ENCODE assay signal across 8 mouse cellular contexts in the genomic region with DNA sequence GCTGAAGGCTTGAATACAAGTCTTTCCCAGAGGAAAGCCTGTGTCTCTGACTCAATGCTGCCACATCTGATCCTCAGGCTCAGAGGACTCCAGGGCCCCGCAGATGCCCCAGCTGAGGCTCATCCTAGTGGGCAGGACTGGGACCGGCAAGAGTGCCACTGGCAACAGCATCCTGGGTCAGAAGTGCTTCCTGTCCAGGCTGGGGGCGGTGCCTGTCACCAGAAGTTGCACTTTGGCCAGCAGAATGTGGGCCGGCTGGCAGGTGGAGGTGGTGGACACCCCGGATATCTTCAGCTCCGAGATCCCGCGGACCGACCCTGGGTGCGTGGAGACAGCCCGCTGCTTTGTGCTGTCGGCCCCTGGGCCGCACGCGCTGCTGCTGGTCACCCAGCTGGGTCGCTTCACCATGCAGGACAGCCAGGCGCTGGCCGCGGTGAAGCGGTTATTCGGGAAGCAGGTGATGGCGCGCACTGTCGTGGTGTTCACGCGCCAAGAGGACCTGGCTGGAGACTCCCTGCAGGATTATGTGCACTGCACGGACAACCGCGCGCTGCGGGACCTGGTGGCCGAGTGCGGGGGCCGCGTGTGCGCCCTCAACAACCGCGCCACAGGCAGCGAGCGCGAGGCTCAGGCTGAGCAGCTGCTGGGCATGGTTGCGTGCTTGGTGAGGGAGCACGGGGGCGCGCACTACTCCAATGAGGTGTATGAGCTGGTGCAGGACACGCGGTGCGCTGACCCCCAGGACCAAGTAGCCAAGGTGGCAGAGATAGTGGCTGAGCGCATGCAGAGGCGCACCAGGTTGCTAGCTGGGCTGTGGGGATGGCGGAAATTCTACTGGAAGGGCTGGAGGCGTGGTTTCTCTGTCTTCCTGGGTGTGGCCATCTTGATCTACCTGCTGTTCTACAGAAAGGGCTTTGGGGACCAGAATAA. TPM values are rescaled to one million over a fixed set of nuclear protein-coding genes. Genes with fewer than 3 reads are reported as not detected.
A peak's percentile ranks its signal among the peaks of the same experiment; 100 is the strongest.
DNase-seq lines count a peak whose midpoint lies in the region; ATAC-seq and TF ChIP-seq lines count a peak whose summit lies in the region.

No protein-coding gene starts in this region.

- peak; percentile 45; the same call in 1 of the 2 replicates for TF ChIP-seq CTCF in intestine, postnatal 0 days (IDR thresholded peaks at IDR 0.05; ENCODE audit: low read depth)

- H3K4me3 ChIP-seq in embryonic facial prominence, embryonic 13.5 days = peak overlapping the region; percentile 43
- H3K4me3 ChIP-seq in intestine, postnatal 0 days (ENCODE audit: low read depth, low read length) = peak overlapping the region; percentile 57
- peak overlapping the region; percentile 53 for H3K4me3 ChIP-seq in liver, embryonic 16.5 days (ENCODE audit: low read depth, low read length)

- peak; percentile 17 to 18 for DNase-seq in cerebellum, postnatal 14 days
- DNase-seq in cerebellum, adult 8-10 months = no peak
- peak; percentile 73 for DNase-seq in CD4-positive helper T cell, adult 2 months (ENCODE audit: low read depth, low spot score)
- peak; percentile 2 to 11 for DNase-seq in right cerebral cortex, postnatal 36 days (ENCODE audit: low spot score in 2 of 2)
- no peak for DNase-seq in spleen, adult 12 weeks (ENCODE audit: low spot score)

- peak overlapping the region; percentile 16; the same call in 1 of the 2 replicates for H3K9ac ChIP-seq in embryonic facial prominence, embryonic 13.5 days
- H3K9ac ChIP-seq in intestine, postnatal 0 days (ENCODE audit: low read depth, low read length) = peak overlapping the region; percentile 54
- H3K9ac ChIP-seq in liver, embryonic 16.5 days (ENCODE audit: low read depth, low read length) = peak overlapping the region; percentile 6; the same call in 1 of the 2 replicates

- no peaks in the 10 kb centered on the region for H3K9me3 ChIP-seq in embryonic facial prominence, embryonic 13.5 days
- no peaks in the 10 kb centered on the region for H3K9me3 ChIP-seq in intestine, postnatal 0 days (ENCODE audit: control insufficient read depth)
- H3K9me3 ChIP-seq in liver, embryonic 16.5 days (replicated peaks; ENCODE audit: control insufficient read depth, low read length) = no peaks in the 10 kb centered on the region

- H3K4me1 ChIP-seq in embryonic facial prominence, embryonic 13.5 days = peaks cover 8% of the 10 kb centered on the region
- peaks cover 12% of the 10 kb centered on the region for H3K4me1 ChIP-seq in intestine, postnatal 0 days (replicated peaks; ENCODE audit: control insufficient read depth, insufficient read depth, low read length)
- H3K4me1 ChIP-seq in liver, embryonic 16.5 days (ENCODE audit: control insufficient read depth, low read depth, low read length) = peaks cover 7% of the 10 kb centered on the region

- no peak overlapping the region for H3K27ac ChIP-seq in embryonic facial prominence, embryonic 13.5 days
- H3K27ac ChIP-seq in intestine, postnatal 0 days (ENCODE audit: low read depth, low read length) = peak overlapping the region; percentile 72
- peak overlapping the region; percentile 79 for H3K27ac ChIP-seq in liver, embryonic 16.5 days (ENCODE audit: low read length)

- WGBS in embryonic facial prominence, embryonic 13.5 days = 1% methylated on average over 52 of the region's 52 CpGs
- 6% methylated on average over 52 of the region's 52 CpGs for WGBS in intestine, postnatal 0 days
- WGBS in liver, embryonic 16.5 days (ENCODE audit: insufficient replicate concordance) = 57% methylated on average over 52 of the region's 52 CpGs

- ATAC-seq in embryonic facial prominence, embryonic 13.5 days (ENCODE audit: insufficient number of reproducible peaks, insufficient read depth, low FRiP score, low TSS enrichment, low read depth) = no peak
- peak; percentile 77 for ATAC-seq in intestine, postnatal 0 days
- ATAC-seq in liver, embryonic 16.5 days (ENCODE audit: low read depth) = peak; percentile 70

- H3K4me2 ChIP-seq in embryonic facial prominence, embryonic 13.5 days = peak overlapping the region; percentile 65
- peak overlapping the region; percentile 85 for H3K4me2 ChIP-seq in intestine, postnatal 0 days (replicated peaks; ENCODE audit: low read depth)
- peak overlapping the region; percentile 46 for H3K4me2 ChIP-seq in liver, embryonic 16.5 days (ENCODE audit: low read depth, low read length)

- H3K36me3 ChIP-seq in embryonic facial prominence, embryonic 13.5 days = no peaks in the 10 kb centered on the region
- H3K36me3 ChIP-seq in intestine, postnatal 0 days (ENCODE audit: control insufficient read depth, insufficient read depth) = no peaks in the 10 kb centered on the region
- no peaks in the 10 kb centered on the region for H3K36me3 ChIP-seq in liver, embryonic 16.5 days (ENCODE audit: control insufficient read depth, insufficient read depth)

- H3K27me3 ChIP-seq in embryonic facial prominence, embryonic 13.5 days = peaks cover 66% of the 10 kb centered on the region
- H3K27me3 ChIP-seq in intestine, postnatal 0 days (replicated peaks; ENCODE audit: control insufficient read depth, insufficient read depth, low read length) = no peaks in the 10 kb centered on the region
- no peaks in the 10 kb centered on the region for H3K27me3 ChIP-seq in liver, embryonic 16.5 days (ENCODE audit: control insufficient read depth, insufficient read depth, low read depth, low read length)

RNA-seq across cellular contexts. Expression of a gene that starts 3.3 kb away (rescaled TPM):
- polyA plus RNA-seq in embryonic facial prominence, embryonic 13.5 days (2015; fragmentation: Nextera tagmentation; extraction: Ambion mirVana) = 2.3 and 3.8 TPM in 2 replicates
- 8.4 and 10.6 TPM in 2 replicates for polyA plus RNA-seq in intestine, postnatal 0 days (2015; fragmentation: Nextera tagmentation; extraction: Ambion mirVana)
- 2.5 and 2.8 TPM in 2 replicates for polyA plus RNA-seq in liver, embryonic 16.5 days (2015; fragmentation: Nextera tagmentation; extraction: Ambion mirVana)

RNA-seq across cellular contexts. Expression of a gene that starts 3.8 kb away (rescaled TPM):
- 8.0 and 9.0 TPM in 2 replicates for polyA plus RNA-seq in embryonic facial prominence, embryonic 13.5 days (2015; fragmentation: Nextera tagmentation; extraction: Ambion mirVana)
- polyA plus RNA-seq in intestine, postnatal 0 days (2015; fragmentation: Nextera tagmentation; extraction: Ambion mirVana) = 15.2 and 17.8 TPM in 2 replicates
- 5.7 and 5.9 TPM in 2 replicates for polyA plus RNA-seq in liver, embryonic 16.5 days (2015; fragmentation: Nextera tagmentation; extraction: Ambion mirVana)

RNA-seq across cellular contexts. Expression of a gene that starts 24.3 kb away (rescaled TPM):
- not detected in 2 replicates for polyA plus RNA-seq in embryonic facial prominence, embryonic 13.5 days (2015; fragmentation: Nextera tagmentation; extraction: Ambion mirVana)
- 0.09 and 0.16 TPM in 2 replicates for polyA plus RNA-seq in intestine, postnatal 0 days (2015; fragmentation: Nextera tagmentation; extraction: Ambion mirVana)
- polyA plus RNA-seq in liver, embryonic 16.5 days (2015; fragmentation: Nextera tagmentation; extraction: Ambion mirVana) = 0.13 and 0.16 TPM in 2 replicates

RNA-seq across cellular contexts. Expression of a gene that starts 24.3 kb away (rescaled TPM):
- 1.4 and 1.6 TPM in 2 replicates for polyA plus RNA-seq in embryonic facial prominence, embryonic 13.5 days (2015; fragmentation: Nextera tagmentation; extraction: Ambion mirVana)
- polyA plus RNA-seq in intestine, postnatal 0 days (2015; fragmentation: Nextera tagmentation; extraction: Ambion mirVana) = 1.3 and 2.3 TPM in 2 replicates
- polyA plus RNA-seq in liver, embryonic 16.5 days (2015; fragmentation: Nextera tagmentation; extraction: Ambion mirVana) = 0.40 TPM in 1 of 2 replicates, not detected in the other

RNA-seq across cellular contexts. Expression of a gene that starts 28.0 kb away (rescaled TPM):
- not detected in 2 replicates for polyA plus RNA-seq in embryonic facial prominence, embryonic 13.5 days (2015; fragmentation: Nextera tagmentation; extraction: Ambion mirVana)
- polyA plus RNA-seq in intestine, postnatal 0 days (2015; fragmentation: Nextera tagmentation; extraction: Ambion mirVana) = 0.58 and 0.64 TPM in 2 replicates
- 0.20 and 0.37 TPM in 2 replicates for polyA plus RNA-seq in liver, embryonic 16.5 days (2015; fragmentation: Nextera tagmentation; extraction: Ambion mirVana)

Comparison
In these comparisons a context has a peak if more than half of its experiments do, and no peak if none do; other contexts are left out.
1. DNase-seq: peak in cerebellum, postnatal 14 days (2 of 2), CD4-positive helper T cell, adult 2 months (single experiment) and right cerebral cortex, postnatal 36 days (2 of 2); none in cerebellum, adult 8-10 months (single experiment) and spleen, adult 12 weeks (single experiment).
2. Peak in every context shown above with its lines, with median percentiles within 50 percentile points of each other: H3K4me2 ChIP-seq, H3K4me3 ChIP-seq and H3K9ac ChIP-seq.